Mouse (Mus musculus) cerebral cortex, adult 2 months (tissue): ENCODE results near the gene Lrrc74a.

Source experiments
- WGBS: fragments of 180-500 bp; shearing (Covaris S2); methylation state at CpG from one replicate; pipeline ENCODE4 v1.1.7; 2018; 5-methylcytosine and 5-hydroxymethylcytosine counted together

Lrrc74a gene

GRCm38 (mm10) chr12:86805315-86805714 lies 71.1 kb downstream of the Lrrc74a start:
- WGBS = 59% methylated on average over 4 of the region's 4 CpGs

- WGBS = 14% methylated on average over 20 of the region's 20 CpGs
These were observed 72.1 kb downstream of the Lrrc74a start for GRCm38 (mm10) chr12:86806031-86806922.

- 28% methylated on average over 5 of the region's 5 CpGs for WGBS
These were observed 73.0 kb downstream of the Lrrc74a start for GRCm38 (mm10) chr12:86806923-86807794.

GRCm38 (mm10) chr12:86807795-86808128 lies 73.6 kb downstream of the Lrrc74a start:
- WGBS = 41% methylated on average over 4 of the region's 4 CpGs

GRCm38 (mm10) chr12:86808856-86809255 lies 74.7 kb downstream of the Lrrc74a start:
- 73% methylated on average over 4 of the region's 4 CpGs for WGBS

- 85% methylated on average over 1 of the region's 1 CpGs for WGBS
These were observed 75.9 kb downstream of the Lrrc74a start for GRCm38 (mm10) chr12:86810040-86810439.

- 30% methylated on average over 11 of the region's 11 CpGs for whole genome bisulfite sequencing
These were observed 76.7 kb downstream of the Lrrc74a start for GRCm38 (mm10) chr12:86810725-86811444.

GRCm38 (mm10) chr12:86812782-86813181 lies 78.6 kb downstream of the Lrrc74a start:
- WGBS = 49% methylated on average over 3 of the region's 3 CpGs
